Mouse (Mus musculus) thymus, adult 2 months (tissue): ENCODE measurements around the gene Spryd7.

ENCODE experiments used
- CTCF ChIP-seq: fragments of 200-500 bp; IDR thresholded peaks from 2 replicates; pipeline ENCODE4 v1.5.1; 2012; ENCODE audit warnings: mild to moderate bottlenecking, control low read depth, low read length, moderate library complexity, borderline replicate concordance; ENCODE audit not compliant: control insufficient read depth, poor library complexity, insufficient read depth; ENCODE audit errors: extremely low read depth
- POLR2A ChIP-seq: fragments of 200-500 bp; IDR thresholded peaks from 2 replicates; pipeline ENCODE4 v1.6.1; 2012; ENCODE audit warnings: mild to moderate bottlenecking, low read length, control low read depth, moderate library complexity; ENCODE audit not compliant: control insufficient read depth, poor library complexity, insufficient read depth; ENCODE audit errors: extremely low read depth

GRCm38 (mm10) chr14:61575941-61576340, 19.3 kb upstream of the Spryd7 start:
- TF ChIP-seq CTCF = no peak
- TF ChIP-seq POLR2A = no peak
